Mouse (Mus musculus): ENCODE results near the gene Susd1. TPM values are rescaled to one million over a fixed set of nuclear protein-coding genes. Genes with fewer than 3 reads are reported as not detected.
A peak's percentile ranks its signal among the peaks of the same experiment; 100 is the strongest.

Gene Susd1
- polyA plus RNA-seq, 1 experiment from 2014 or later, result 3.6 TPM

DNA sequence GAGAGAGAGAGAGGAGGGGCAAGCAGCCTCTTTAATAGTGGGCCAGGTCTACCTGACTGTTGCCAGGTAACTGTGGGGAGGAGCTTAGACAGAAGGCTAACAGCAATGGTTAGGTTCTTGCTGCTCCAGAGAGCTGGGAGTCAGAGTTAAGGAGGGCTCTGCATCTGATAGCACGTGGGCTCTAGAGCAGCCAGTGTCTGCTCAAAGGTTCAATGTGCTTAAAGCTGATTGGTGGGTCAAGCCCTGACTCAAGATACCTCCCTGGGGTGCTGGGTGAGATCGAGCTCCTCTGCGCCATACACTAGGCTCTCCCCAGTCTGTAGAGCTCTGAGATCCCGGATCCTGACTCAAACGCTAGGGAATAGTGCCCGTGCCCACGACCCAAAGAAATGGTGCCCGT is 136.0 kb downstream of the Susd1 start:
- no peak overlapping the region for H3K4me3 ChIP-seq (ENCODE audit: control insufficient read depth in 1 of 2, insufficient read depth in 1 of 2, low read depth in 1 of 2, low read length in 2 of 2)
- no peak overlapping the region for H3K9ac ChIP-seq (ENCODE audit: low read length)
- H3K27ac ChIP-seq (replicated peaks in 1 of 2; ENCODE audit: control insufficient read depth in 1 of 2, insufficient read depth in 1 of 2, low read depth in 2 of 2, low read length in 2 of 2), result no peak overlapping the region
- no peaks in the 10 kb centered on the region for H3K27me3 ChIP-seq (ENCODE audit: control insufficient read depth, insufficient read depth, low read length)
- ATAC-seq (ENCODE audit: insufficient number of reproducible peaks, insufficient read depth, low FRiP score, low read depth), result no peak
- no peaks in the 10 kb centered on the region for H3K4me1 ChIP-seq (ENCODE audit: control insufficient read depth in 2 of 2, insufficient read depth in 2 of 2, low read length in 2 of 2)
- WGBS, result 89% methylated on average over 8 of the region's 8 CpGs
- H3K4me2 ChIP-seq (ENCODE audit: low read length), result no peak overlapping the region
- H3K9me3 ChIP-seq (ENCODE audit: control insufficient read depth, low read length), result no peaks in the 10 kb centered on the region
- H3K36me3 ChIP-seq (ENCODE audit: control insufficient read depth, insufficient read depth, low read length), result no peaks in the 10 kb centered on the region

DNA sequence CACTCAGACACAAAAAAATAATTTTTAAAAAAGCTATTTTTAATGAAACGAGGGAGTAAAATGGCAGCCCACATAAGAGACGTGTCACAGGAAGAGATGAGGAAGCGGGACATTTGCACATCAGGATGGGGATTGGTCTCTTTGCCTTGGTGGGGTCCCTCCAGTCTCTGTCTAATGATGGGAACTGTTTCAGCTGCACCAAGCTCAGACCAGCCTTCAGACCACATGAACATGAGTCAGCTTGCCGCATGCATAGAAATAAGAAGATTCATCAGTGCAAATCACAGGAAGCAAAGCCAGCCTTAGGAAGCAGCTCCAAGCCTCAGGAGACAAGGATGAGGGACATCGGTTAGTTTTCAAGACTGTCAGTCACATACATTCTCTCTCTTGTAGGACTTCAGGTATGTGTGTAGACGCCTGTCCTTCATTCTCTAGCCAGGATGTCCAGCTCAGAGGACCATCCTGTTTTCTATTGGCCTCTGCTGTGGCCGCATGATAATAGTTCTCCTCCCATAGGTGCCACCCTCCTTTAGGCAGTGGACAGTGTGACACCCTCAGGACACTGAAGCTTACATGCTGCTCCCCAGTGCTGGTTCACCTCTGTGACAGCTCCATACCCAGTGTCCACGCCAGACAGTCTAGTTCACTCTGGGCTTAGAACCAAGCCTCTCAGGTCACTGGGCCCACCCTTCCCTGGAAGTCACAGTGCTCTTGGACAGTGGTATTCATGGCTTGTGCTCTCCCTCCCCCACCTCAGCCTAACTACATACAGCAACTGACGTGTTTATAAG is 137.2 kb downstream of the Susd1 start:
- Histone ChIP-seq H3K4me2 (ENCODE audit: low read length) (no peak overlapping the region), H3K4me3 (ENCODE audit: control insufficient read depth in 1 of 2, insufficient read depth in 1 of 2, low read depth in 1 of 2, low read length in 2 of 2) (no peak overlapping the region), H3K9me3 (ENCODE audit: control insufficient read depth, low read length) (no peaks in the 10 kb centered on the region), H3K27me3 (ENCODE audit: control insufficient read depth, insufficient read depth, low read length) (no peaks in the 10 kb centered on the region), H3K9ac (ENCODE audit: low read length) (no peak overlapping the region), H3K4me1 (ENCODE audit: control insufficient read depth in 2 of 2, insufficient read depth in 2 of 2, low read length in 2 of 2) (no peaks in the 10 kb centered on the region), H3K36me3 (ENCODE audit: control insufficient read depth, insufficient read depth, low read length) (no peaks in the 10 kb centered on the region), H3K27ac (replicated peaks in 1 of 2; ENCODE audit: control insufficient read depth in 1 of 2, insufficient read depth in 1 of 2, low read depth in 2 of 2, low read length in 2 of 2) (no peak overlapping the region)
- 85% methylated on average over 9 of the region's 9 CpGs for WGBS
- no peak for ATAC-seq (ENCODE audit: insufficient number of reproducible peaks, insufficient read depth, low FRiP score, low read depth)

DNA sequence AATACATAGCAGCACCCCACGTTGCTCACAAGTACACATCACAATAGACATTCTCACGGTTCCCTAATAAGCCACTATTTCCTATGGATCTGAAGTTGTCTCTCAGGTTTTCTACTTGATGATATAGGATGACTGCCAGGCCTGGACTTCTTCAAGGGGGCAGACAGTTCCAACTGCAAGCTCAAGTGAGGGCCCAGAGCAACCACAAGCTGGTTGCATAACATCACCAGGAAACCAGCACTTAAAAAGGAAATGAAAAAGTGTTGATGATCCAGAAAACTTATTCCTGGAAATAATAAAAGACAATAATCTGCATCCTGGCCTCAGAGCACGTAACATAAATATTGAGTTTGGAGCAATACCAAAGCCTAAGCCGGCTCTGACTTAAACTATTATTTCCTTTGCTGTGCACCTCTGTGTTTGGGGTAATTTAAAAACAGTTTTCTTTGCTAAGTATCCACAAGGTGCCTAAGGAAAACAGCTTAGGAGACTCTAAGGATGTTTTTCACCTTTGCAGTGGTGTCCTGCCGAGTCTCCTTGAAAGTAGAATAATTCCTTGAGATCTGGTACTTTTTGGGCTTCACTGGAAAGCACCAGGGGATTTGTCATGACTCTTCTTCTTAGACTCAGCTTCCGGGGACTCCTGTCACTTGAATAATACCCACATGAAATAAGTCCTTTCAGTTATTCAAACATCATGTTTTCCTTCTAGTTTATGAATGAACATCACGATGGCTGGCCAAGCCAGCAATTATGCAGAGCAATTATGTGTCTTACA is 139.5 kb downstream of the Susd1 start:
- no peak overlapping the region for H3K4me2 ChIP-seq (ENCODE audit: low read length)
- H3K27ac ChIP-seq (replicated peaks in 1 of 2; ENCODE audit: control insufficient read depth in 1 of 2, insufficient read depth in 1 of 2, low read depth in 2 of 2, low read length in 2 of 2), result no peak overlapping the region
- no peaks in the 10 kb centered on the region for H3K27me3 ChIP-seq (ENCODE audit: control insufficient read depth, insufficient read depth, low read length)
- H3K36me3 ChIP-seq (ENCODE audit: control insufficient read depth, insufficient read depth, low read length), result no peaks in the 10 kb centered on the region
- H3K9me3 ChIP-seq (ENCODE audit: control insufficient read depth, low read length), result no peaks in the 10 kb centered on the region
- no peak for ATAC-seq (ENCODE audit: insufficient number of reproducible peaks, insufficient read depth, low FRiP score, low read depth)
- H3K9ac ChIP-seq (ENCODE audit: low read length), result no peak overlapping the region
- WGBS, result 65% methylated on average over 7 of the region's 7 CpGs
- H3K4me3 ChIP-seq (ENCODE audit: control insufficient read depth in 1 of 2, insufficient read depth in 1 of 2, low read depth in 1 of 2, low read length in 2 of 2), result no peak overlapping the region
- no peaks in the 10 kb centered on the region for H3K4me1 ChIP-seq (ENCODE audit: control insufficient read depth in 2 of 2, insufficient read depth in 2 of 2, low read length in 2 of 2)

DNA sequence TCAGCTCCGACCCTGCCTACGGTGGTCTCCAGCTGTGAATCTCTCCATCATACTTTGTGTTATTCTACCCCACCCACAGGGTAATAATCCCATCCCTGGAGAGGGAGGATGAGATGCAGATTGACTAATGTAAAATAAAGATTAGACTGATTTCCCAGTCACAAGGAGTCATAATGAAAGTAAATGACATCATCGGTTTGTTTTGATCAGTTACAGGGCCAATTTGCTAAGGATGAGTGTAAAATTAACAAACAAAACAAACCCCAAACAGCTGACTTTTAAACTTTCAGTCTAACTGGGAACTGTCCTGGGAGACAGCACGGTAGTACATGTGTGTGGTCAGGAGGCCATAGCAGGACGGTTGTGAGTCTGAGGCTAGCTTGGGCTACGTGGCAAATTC is 143.3 kb downstream of the Susd1 start:
- H3K27ac ChIP-seq (replicated peaks in 1 of 2; ENCODE audit: control insufficient read depth in 1 of 2, insufficient read depth in 1 of 2, low read depth in 2 of 2, low read length in 2 of 2), result no peak overlapping the region
- H3K27me3 ChIP-seq (ENCODE audit: control insufficient read depth, insufficient read depth, low read length), result no peaks in the 10 kb centered on the region
- H3K9ac ChIP-seq (ENCODE audit: low read length), result no peak overlapping the region
- no peaks in the 10 kb centered on the region for H3K9me3 ChIP-seq (ENCODE audit: control insufficient read depth, low read length)
- H3K4me3 ChIP-seq (ENCODE audit: control insufficient read depth in 1 of 2, insufficient read depth in 1 of 2, low read depth in 1 of 2, low read length in 2 of 2), result no peak overlapping the region
- WGBS, result 83% methylated on average over 6 of the region's 6 CpGs
- no peak overlapping the region for H3K4me2 ChIP-seq (ENCODE audit: low read length)
- no peaks in the 10 kb centered on the region for H3K36me3 ChIP-seq (ENCODE audit: control insufficient read depth, insufficient read depth, low read length)
- ATAC-seq (ENCODE audit: insufficient number of reproducible peaks, insufficient read depth, low FRiP score, low read depth), result no peak
- H3K4me1 ChIP-seq (ENCODE audit: control insufficient read depth in 2 of 2, insufficient read depth in 2 of 2, low read length in 2 of 2), result peaks cover 3 to 4% of the 10 kb centered on the region in 2 experiments; a peak in 2 of 4 replicates

DNA sequence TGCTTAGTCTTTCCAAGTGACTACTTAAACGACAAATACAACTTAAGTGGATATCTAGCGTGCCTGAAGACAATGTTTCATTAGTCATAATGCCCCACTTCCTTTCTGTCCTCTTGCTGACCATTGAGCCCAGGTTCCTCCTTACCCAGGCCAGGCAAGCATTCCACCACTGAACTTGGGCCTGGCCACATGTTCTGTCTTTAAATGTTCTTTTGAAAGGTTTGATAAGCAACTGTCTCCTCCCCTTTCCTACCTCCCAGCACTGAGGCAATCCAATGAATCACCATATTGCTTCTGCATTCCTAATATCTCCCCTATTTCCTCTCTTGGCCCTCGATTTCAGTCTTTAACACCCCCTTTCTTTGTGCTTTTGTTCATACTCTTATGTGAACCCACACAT is 143.8 kb downstream of the Susd1 start:
- Histone ChIP-seq H3K36me3 (ENCODE audit: control insufficient read depth, insufficient read depth, low read length) (no peaks in the 10 kb centered on the region), H3K9ac (ENCODE audit: low read length) (no peak overlapping the region), H3K9me3 (ENCODE audit: control insufficient read depth, low read length) (no peaks in the 10 kb centered on the region), H3K27me3 (ENCODE audit: control insufficient read depth, insufficient read depth, low read length) (no peaks in the 10 kb centered on the region), H3K4me3 (ENCODE audit: control insufficient read depth in 1 of 2, insufficient read depth in 1 of 2, low read depth in 1 of 2, low read length in 2 of 2) (no peak overlapping the region), H3K4me2 (ENCODE audit: low read length) (no peak overlapping the region), H3K4me1 (ENCODE audit: control insufficient read depth in 2 of 2, insufficient read depth in 2 of 2, low read length in 2 of 2) (peaks cover 3 to 4% of the 10 kb centered on the region in 2 experiments; a peak in 2 of 4 replicates), H3K27ac (replicated peaks in 1 of 2; ENCODE audit: control insufficient read depth in 1 of 2, insufficient read depth in 1 of 2, low read depth in 2 of 2, low read length in 2 of 2) (no peak overlapping the region)
- WGBS, result 73% methylated on average over 3 of the region's 3 CpGs
- no peak for ATAC-seq (ENCODE audit: insufficient number of reproducible peaks, insufficient read depth, low FRiP score, low read depth)

DNA sequence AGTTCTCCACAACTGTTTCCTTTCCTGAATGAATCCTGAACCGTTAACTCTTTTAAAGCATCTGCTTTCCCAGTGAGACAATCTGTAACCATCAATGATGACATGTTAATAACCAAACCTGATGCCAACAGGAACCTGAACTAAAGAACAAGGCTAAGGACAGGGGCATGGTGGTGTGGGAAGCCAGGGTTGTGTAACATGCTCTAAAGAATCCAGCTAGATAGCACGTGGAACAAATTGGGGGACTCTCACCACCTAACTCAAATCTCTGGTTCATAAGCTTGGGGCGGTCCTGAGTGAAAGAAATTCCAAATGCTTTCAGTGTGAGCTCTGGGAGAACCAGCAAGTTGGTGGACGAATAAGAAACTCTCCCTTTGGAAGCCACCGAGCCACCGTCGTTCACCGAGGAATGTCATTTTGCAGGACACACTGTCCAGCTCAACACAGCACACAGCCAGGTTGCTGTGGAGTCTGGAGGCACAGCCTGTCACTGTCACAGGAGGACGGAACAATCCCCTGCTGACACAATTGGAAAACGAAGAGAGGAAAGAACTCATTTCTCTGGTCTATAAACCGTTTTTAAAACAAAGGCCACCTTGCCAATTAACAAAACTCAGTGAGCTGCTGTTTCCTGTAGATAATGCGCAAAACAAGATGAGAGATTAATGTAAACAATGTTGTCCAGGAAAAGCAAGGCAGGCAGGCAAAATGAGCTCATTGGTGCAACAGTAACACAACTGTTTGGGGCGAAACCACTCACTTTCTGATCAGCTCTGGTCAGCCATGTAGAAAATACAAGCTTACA is 146.3 kb downstream of the Susd1 start:
- H3K27ac ChIP-seq (replicated peaks in 1 of 2; ENCODE audit: control insufficient read depth in 1 of 2, insufficient read depth in 1 of 2, low read depth in 2 of 2, low read length in 2 of 2), result peak overlapping the region; percentile 57 to 62
- no peaks in the 10 kb centered on the region for H3K27me3 ChIP-seq (ENCODE audit: control insufficient read depth, insufficient read depth, low read length)
- WGBS, result 45% methylated on average over 13 of the region's 13 CpGs
- peaks cover 3 to 4% of the 10 kb centered on the region in 2 experiments; a peak in 2 of 4 replicates for H3K4me1 ChIP-seq (ENCODE audit: control insufficient read depth in 2 of 2, insufficient read depth in 2 of 2, low read length in 2 of 2)
- H3K9me3 ChIP-seq (ENCODE audit: control insufficient read depth, low read length), result no peaks in the 10 kb centered on the region
- H3K36me3 ChIP-seq (ENCODE audit: control insufficient read depth, insufficient read depth, low read length), result no peaks in the 10 kb centered on the region
- no peak overlapping the region for H3K9ac ChIP-seq (ENCODE audit: low read length)
- no peak overlapping the region for H3K4me3 ChIP-seq (ENCODE audit: control insufficient read depth in 1 of 2, insufficient read depth in 1 of 2, low read depth in 1 of 2, low read length in 2 of 2)
- ATAC-seq (ENCODE audit: insufficient number of reproducible peaks, insufficient read depth, low FRiP score, low read depth), result peak; percentile 82
- H3K4me2 ChIP-seq (ENCODE audit: low read length), result no peak overlapping the region; the same call in 1 of the 2 replicates

DNA sequence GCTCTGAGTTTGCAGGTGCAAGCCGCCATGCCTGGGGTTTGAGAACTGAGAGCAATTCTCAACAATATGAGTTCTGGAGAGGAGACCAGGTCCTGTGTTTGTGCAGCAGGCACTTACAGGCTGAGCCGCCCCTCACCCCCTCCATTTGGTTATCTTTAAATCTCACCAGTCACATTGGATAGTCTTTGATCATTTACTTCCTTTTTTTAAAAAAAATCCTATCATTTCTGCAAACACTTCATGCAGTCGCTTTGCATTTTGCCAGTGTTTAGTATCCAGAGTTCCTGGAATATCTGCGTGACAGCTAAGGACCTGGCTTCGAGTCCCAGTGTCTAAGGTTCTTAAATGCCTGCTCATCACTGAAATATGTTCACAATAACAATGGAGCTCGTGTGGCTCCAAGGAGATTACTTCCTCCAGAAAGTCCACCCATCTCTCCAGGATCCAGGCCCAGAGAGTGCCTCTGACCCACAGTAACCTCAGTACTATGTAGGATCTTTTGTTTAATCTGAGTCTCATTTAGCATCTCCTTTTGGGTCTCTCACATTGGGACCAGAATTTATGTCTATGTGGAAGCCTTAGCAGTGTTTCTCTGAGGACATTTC is 147.4 kb downstream of the Susd1 start:
- no peak overlapping the region for H3K9ac ChIP-seq (ENCODE audit: low read length)
- no peaks in the 10 kb centered on the region for H3K27me3 ChIP-seq (ENCODE audit: control insufficient read depth, insufficient read depth, low read length)
- WGBS, result 68% methylated on average over 6 of the region's 6 CpGs
- H3K9me3 ChIP-seq (ENCODE audit: control insufficient read depth, low read length), result no peaks in the 10 kb centered on the region
- peaks cover 4 to 7% of the 10 kb centered on the region in 2 experiments; a peak in 2 of 4 replicates for H3K4me1 ChIP-seq (ENCODE audit: control insufficient read depth in 2 of 2, insufficient read depth in 2 of 2, low read length in 2 of 2)
- no peak overlapping the region for H3K27ac ChIP-seq (replicated peaks in 1 of 2; ENCODE audit: control insufficient read depth in 1 of 2, insufficient read depth in 1 of 2, low read depth in 2 of 2, low read length in 2 of 2)
- H3K36me3 ChIP-seq (ENCODE audit: control insufficient read depth, insufficient read depth, low read length), result no peaks in the 10 kb centered on the region
- ATAC-seq (ENCODE audit: insufficient number of reproducible peaks, insufficient read depth, low FRiP score, low read depth), result no peak
- no peak overlapping the region for H3K4me3 ChIP-seq (ENCODE audit: control insufficient read depth in 1 of 2, insufficient read depth in 1 of 2, low read depth in 1 of 2, low read length in 2 of 2)
- no peak overlapping the region for H3K4me2 ChIP-seq (ENCODE audit: low read length)

All from heart, embryonic 14.5 days (tissue).